Mouse (Mus musculus) ES-E14 (cell line): ENCODE results near the gene Endov.

ENCODE experiments used
- HCFC1 ChIP-seq: IDR thresholded peaks from 2 replicates; pipeline ENCODE4 v1.6.1; 2012; ENCODE audit warnings: low read length, inconsistent platforms, borderline replicate concordance; ENCODE audit not compliant: insufficient read depth
- MAFK ChIP-seq: IDR thresholded peaks from 2 replicates; pipeline ENCODE4 v1.6.1; 2014; ENCODE audit warnings: mild to moderate bottlenecking, low read depth, low read length, inconsistent platforms; ENCODE audit not compliant: insufficient read depth
- ZC3H11A ChIP-seq: IDR thresholded peaks from 2 replicates; pipeline ENCODE4 v1.6.1; 2012; ENCODE audit warnings: low read depth, mild to moderate bottlenecking, inconsistent platforms, low read length, borderline replicate concordance
- ZNF384 ChIP-seq: IDR thresholded peaks from 2 replicates; pipeline ENCODE4 v1.6.1; 2012; ENCODE audit warnings: low read depth, low read length, inconsistent platforms

GRCm38 (mm10) chr11:119492830-119493229 lies 1.7 kb downstream of the Endov start:
- TF ChIP-seq ZC3H11A (no peak), ZNF384 (no peak), HCFC1 (peak; percentile 37; the same call in 1 of the 2 replicates), MAFK (no peak)
